Mouse (Mus musculus) kidney, postnatal 25 days (tissue): ENCODE measurements around the gene Amotl1.
A peak's percentile ranks its signal among the peaks of the same experiment; 100 is the strongest.
"Not testable (repeated sequence)": the region's sequence is repeated elsewhere in the genome, so short reads cannot be mapped to it uniquely, and the experiment has no call there.

Experiments used
- DNase-seq, 2 experiments: peaks; one replicate each; pipeline ENCODE4 v3.0.0; 2021; ENCODE audit warnings: mixed read lengths in 2 of 2

Amotl1 gene

DNA sequence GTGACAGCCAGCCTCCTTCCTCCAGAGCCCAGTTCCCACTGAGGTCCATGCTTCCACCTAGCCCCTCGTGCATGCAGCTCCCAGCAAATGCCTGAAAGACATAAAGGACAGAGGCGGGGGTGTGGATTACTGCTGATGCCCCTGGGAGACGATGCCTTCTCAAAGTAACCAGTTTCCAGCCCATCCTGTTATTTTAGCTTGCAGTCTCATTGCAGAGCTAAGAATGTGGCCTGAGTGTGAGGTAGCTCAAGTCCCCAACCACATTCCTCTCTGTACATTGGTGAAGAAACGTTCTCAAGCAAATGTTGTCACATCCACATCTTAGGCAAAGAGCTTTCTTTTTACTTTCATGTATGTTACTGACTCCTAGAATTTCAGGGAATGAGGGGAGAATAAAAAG, at the start of gene Amotl1:
Gene Amotl1, minus strand, starts transcription at position 101 of the 400 bp plus-strand sequence.
- DNase-seq, result no peak

- DNase-seq, result no peak
Measured at GRCm38 (mm10) chr9:14689376-14690108, 44.7 kb upstream of the Amotl1 start.

- DNase-seq, result no peak
Measured at GRCm38 (mm10) chr9:14684363-14684762, 39.5 kb upstream of the Amotl1 start.

GRCm38 (mm10) chr9:14682741-14683140, 37.9 kb upstream of the Amotl1 start:
- DNase-seq, result no peak

DNA sequence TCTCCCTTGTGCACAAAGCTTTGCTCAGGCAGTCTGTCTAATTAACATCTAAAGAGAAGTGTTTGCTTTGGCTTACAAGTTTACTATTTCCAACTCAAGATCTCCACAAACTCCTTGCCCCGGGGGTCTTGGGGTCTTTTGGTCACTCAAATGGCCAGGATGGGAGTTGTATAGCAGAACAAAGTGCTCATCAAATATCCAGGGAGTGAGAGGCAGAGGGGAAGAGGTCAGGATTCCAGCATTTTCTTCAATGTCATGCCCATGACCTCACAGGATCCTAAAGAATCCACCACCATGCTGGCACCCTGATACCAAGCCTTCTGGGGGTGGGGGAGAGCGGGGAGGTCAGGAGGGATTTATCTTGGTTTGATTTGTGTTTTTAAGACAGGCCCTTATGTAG, 35.7 kb upstream of the Amotl1 start:
- no peak for DNase-seq

DNA sequence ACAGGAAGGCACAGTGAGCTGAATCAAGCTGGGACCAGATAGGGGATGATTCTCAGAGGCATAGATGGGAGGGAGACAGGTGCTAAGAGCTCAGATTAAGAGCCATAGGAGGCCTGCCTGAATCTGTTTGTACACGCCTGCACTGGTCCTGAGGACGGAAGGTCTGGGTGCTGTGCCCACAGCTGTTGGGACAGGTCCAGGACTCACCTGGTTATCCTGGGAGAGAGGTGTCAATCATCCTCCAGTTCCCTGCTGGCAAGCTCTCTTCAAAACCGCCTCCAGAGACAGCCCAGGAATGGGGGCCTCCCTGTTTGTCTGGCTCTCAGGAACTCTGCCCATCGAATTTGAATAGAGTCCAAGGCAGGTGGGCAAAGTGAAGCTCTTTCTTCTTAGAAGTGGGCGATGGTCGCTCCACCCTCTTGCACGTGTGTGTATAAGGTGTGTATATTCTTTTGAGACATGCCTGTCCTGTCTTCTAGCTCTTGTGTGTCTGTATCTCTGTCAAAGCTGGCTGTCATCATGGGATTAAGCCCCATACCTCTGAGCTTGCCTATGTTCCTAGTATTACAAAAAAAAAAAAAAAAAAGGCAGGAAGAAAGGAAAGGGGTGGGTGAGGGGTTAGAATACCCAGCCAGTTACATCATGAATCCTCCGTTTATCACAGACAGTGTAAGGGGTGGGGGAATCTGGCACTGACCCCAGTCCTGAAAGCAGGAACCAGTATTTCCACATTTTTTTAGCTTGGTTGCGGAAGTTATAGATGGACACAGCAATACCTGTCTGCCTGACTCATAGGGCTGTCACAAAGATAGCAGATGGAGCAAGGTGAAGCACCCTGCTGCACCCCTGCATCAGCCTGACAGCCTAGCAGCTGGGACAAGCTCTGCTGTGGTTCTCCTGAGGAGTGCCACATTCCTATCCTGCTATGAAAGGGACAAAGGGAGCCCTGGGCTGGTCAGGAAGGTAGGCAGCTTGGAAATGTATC, 31.1 kb upstream of the Amotl1 start:
- peak in 1 of 2 experiments; percentile 11 for DNase-seq

GRCm38 (mm10) chr9:14674506-14674905, 29.6 kb upstream of the Amotl1 start:
- DNase-seq, result no peak

GRCm38 (mm10) chr9:14673109-14673508, 28.3 kb upstream of the Amotl1 start:
- no peak for DNase-seq

- DNase-seq, result not testable (repeated sequence)
Measured at GRCm38 (mm10) chr9:14671965-14672364, 27.1 kb upstream of the Amotl1 start.

- DNase-seq, result no peak
Measured at GRCm38 (mm10) chr9:14668382-14668781, 23.5 kb upstream of the Amotl1 start.

DNA sequence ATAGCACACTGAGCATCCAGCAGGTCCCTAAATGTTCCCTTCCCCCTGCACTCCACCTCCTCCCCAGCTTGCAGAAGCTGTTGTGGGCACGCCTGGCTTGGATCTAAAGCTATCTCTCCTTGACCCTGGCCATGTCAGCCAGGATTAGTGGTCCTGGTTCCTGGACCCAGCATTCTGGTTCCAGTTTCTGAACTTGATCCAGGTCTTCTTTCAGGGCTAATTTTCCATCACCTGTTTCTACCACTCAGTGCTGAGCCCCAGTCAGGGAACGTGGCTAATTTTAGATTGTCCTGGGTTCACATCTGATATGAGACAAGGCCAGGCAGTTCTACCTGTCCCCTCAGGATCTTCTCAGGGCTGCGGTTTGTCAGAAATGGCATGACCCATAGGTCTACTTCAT, 21.2 kb upstream of the Amotl1 start:
- no peak for DNase-seq

DNA sequence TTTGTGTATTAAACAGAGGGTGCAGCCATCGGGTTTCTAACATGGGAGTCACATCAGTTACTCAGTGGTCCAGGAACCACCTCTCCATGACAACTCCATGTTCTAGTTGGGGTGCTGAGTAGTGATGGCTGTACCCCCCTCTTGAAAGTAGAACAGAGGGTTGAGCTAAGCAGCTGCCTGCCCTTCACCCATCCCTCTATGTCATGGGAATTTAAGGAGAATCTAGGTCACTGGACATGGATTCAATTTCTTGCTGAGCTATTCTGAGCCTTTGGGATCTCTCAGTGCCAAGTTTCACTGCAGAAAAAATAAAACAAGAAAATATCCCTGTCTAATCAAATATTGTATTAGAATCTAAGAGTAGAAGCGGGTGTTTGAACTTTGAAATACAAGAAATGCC, 18.7 kb upstream of the Amotl1 start:
- no peak for DNase-seq

GRCm38 (mm10) chr9:14662876-14663275, 18.0 kb upstream of the Amotl1 start:
- no peak for DNase-seq

- no peak for DNase-seq
Measured at GRCm38 (mm10) chr9:14662138-14662537, 17.3 kb upstream of the Amotl1 start.

DNA sequence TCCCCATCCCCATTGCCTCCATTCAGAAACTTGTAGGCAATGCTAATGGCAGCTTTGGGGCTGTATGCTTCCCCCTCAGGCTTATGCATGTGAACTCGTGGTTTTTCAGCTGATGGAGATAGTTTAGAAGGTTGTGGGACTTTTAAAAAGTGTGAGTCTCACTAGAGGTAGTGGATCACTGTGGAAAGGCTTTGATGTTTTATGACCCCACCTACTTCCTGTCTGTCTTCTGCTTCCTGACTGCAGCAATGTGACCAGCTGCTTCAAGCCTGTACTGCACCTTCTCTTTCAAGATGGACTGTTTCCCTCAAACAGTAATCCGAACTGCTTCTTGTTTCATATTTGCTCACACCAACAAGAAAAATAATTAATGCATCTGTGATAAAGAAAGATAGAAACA, 13.1 kb upstream of the Amotl1 start:
- no peak for DNase-seq

GRCm38 (mm10) chr9:14654010-14654409, 9.2 kb upstream of the Amotl1 start:
- no peak for DNase-seq

- no peak for DNase-seq
Measured at GRCm38 (mm10) chr9:14652761-14653160, 7.9 kb upstream of the Amotl1 start.

DNA sequence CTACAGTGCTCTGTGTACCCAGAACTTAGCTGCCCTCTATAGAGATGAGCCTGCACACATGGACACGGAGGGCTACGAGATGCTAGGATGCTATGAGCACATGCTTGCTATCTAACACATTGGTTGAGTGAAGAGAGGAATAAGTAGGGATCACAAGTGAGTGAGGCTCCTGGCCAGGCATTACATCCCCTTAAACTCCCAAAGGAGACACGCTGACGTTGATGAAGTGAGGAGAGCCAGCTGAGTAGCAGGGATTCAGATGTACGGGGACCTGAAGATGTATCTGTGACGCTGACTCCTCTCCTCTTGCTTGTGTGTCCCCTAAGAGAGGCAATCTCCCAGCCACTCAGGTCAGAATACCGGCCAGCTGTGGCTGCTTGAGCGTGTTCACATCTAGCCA, 3.0 kb upstream of the Amotl1 start:
- no peak for DNase-seq

DNA sequence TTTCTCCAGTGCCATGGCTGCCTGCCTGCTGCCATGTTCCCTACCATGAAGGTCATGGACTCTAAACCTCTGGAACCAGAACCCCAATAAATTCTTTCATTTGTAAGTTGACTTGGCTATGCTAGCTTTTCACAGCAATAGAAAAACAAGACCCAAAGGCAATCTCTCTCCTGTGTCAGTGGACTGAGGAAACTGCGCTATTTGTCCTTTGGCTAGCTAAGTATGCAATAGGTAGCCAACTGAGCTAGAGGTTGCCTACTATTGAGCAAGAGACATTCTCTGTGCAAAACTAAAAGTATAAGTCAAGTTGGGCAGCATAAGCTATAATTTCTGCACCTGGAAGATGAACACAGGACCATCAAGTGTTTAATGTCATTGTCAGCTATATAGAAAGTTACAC, 1.8 kb upstream of the Amotl1 start:
- no peak for DNase-seq

DNA sequence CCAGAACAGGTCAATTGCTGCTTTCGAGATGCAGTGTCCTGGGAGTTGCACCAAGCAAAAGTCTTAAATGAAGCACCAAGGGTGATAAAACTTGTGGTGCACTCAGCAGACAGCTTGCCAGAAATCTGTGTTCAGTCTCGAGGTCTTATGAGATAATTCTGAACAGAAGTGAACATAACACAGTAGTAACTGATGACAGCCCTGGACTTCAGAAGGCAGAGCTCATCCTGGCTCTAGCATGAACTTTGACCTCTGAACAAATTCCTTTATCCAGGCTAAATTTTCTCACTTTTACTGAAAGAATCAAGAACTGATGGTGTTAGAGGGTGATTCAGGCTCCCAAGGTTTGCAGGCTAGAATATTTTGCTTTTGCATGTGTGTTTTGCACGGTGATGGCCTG, 1.2 kb upstream of the Amotl1 start:
- no peak for DNase-seq

GRCm38 (mm10) chr9:14643328-14643727, 1.5 kb downstream of the Amotl1 start:
- DNase-seq, result no peak

DNA sequence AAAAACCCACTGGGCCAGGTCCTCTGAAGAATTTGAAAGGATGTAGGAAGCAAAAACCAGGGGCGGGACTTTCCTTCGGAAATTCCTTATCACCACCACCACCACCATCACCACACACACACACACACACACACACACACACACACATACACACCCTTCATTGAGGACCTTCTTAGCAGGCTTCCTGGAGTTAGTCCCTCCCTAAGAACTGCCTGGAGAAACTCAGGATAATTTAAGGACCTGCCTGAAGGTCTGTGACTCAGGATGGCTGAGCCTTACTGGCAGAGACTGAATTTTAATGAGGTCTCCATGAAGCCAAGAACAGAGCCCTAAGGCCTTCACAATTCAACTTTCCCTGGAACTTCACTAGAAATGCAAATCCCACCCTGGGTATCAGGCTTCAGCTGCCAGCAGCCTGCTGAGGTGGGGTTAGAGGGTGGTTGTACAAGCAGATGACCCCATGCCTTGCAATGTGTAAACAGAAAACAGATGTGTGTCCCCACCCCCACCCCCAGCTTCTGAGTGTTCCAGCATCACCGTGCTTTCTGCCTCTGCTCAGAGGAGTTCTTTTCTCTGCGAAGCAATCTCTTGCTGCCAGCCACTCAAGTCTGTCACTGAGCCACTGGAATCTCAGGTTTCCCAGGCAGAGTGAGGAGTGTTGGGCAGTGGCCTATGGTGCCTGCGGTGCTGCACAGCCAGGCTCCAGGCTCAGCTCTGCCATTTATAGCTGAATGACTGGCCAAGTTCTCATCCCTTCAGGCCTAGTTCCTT, 2.4 kb downstream of the Amotl1 start:
- DNase-seq, result peak; percentile 61 to 74
